Mouse (Mus musculus) heart, embryonic 11.5 days (tissue): Measurements from ENCODE around the gene Ppif. TPM values are rescaled to one million over a fixed set of nuclear protein-coding genes. Genes with fewer than 3 reads are reported as not detected.

Experiments
- ATAC-seq: fragments of 200-750 bp; cut with Nextera tagmentation; replicated peaks from 2 replicates; pipeline ENCODE4 v1.8.0; 2017; ENCODE audit warnings: moderate library complexity; ENCODE audit not compliant: insufficient number of reproducible peaks, low FRiP score, low TSS enrichment
- H3K27ac ChIP-seq: fragments of 300-500 bp; sonication (generic); 2 replicates; pipeline ENCODE4 v1.5.1; 2014; ENCODE audit warnings: mild to moderate bottlenecking, low read depth, low read length
- H3K27me3 ChIP-seq: fragments of 300-500 bp; sonication (generic); 2 replicates; pipeline ENCODE4 v1.6.1; 2014; ENCODE audit warnings: mild to moderate bottlenecking, low read length, mixed read lengths; ENCODE audit not compliant: control insufficient read depth, insufficient read depth
- H3K36me3 ChIP-seq: fragments of 300-500 bp; sonication (generic); 2 replicates; pipeline ENCODE4 v1.6.1; 2014; ENCODE audit warnings: mild to moderate bottlenecking, low read length, moderate library complexity, mixed read lengths; ENCODE audit not compliant: control insufficient read depth, insufficient read depth
- H3K4me1 ChIP-seq: fragments of 300-500 bp; sonication (generic); 2 replicates; pipeline ENCODE4 v1.6.1; 2014; ENCODE audit warnings: low read length; ENCODE audit not compliant: control insufficient read depth, insufficient read depth
- H3K4me2 ChIP-seq: fragments of 300-500 bp; sonication (generic); 2 replicates; pipeline ENCODE4 v1.6.1; 2014; ENCODE audit warnings: mild to moderate bottlenecking, moderate library complexity
- H3K4me3 ChIP-seq: fragments of 300-500 bp; sonication (generic); 2 replicates; pipeline ENCODE4 v1.5.1; 2014; ENCODE audit warnings: low read depth, low read length
- H3K9ac ChIP-seq: fragments of 300-500 bp; sonication (generic); 2 replicates; pipeline ENCODE4 v1.6.1; 2014; ENCODE audit warnings: mild to moderate bottlenecking, low read depth, low read length, moderate library complexity
- H3K9me3 ChIP-seq: fragments of 300-500 bp; sonication (generic); replicated peaks from 2 replicates; pipeline ENCODE4 v1.6.1; 2016; ENCODE audit warnings: low read length; ENCODE audit not compliant: control insufficient read depth
- WGBS: fragments of 180-500 bp; shearing (Covaris S2); extraction: QIAGEN DNeasy Blood & Tissue Kit; methylation state at CpG from one replicate; pipeline ENCODE4 v1.1.7; 2014; ENCODE audit not compliant: insufficient replicate concordance; 5-methylcytosine and 5-hydroxymethylcytosine counted together
- polyA plus RNA-seq: library from polyadenylated mRNA; unstranded; fragments of >200 nt; fragmentation: Nextera tagmentation; extraction: Ambion mirVana; gene quantifications from 2 replicates; pipeline ENCODE4 v1.2.1, GENCODE M21; 2014

Ppif gene
- polyA plus RNA-seq: 92.7 and 99.4 TPM in 2 replicates

GRCm38 (mm10) chr14:25693888-25694568 is at the start of gene Ppif:
Ppif (plus strand) TSS chr14:25694154.
- peak within 1 kb of the TSS; percentile 92 for H3K4me3 ChIP-seq
- WGBS: under 1% methylated on average over 70 of the region's 70 CpGs
- H3K4me2 ChIP-seq: peak within 1 kb of the TSS; percentile 79
- peak within 1 kb of the TSS; percentile 75 for H3K27ac ChIP-seq
- no peaks in the 10 kb centered on the region for H3K27me3 ChIP-seq
- H3K9ac ChIP-seq: peak within 1 kb of the TSS; percentile 87
- ATAC-seq: peak; percentile 87
- H3K36me3 ChIP-seq: peaks cover 17% of the 10 kb centered on the region
- peaks cover 13% of the 10 kb centered on the region for H3K4me1 ChIP-seq
- H3K9me3 ChIP-seq: no peaks in the 10 kb centered on the region

GRCm38 (mm10) chr14:25645717-25646116 is 48.2 kb upstream of the Ppif start:
- Histone ChIP-seq H3K4me3 (no peak overlapping the region), H3K9me3 (no peaks in the 10 kb centered on the region), H3K36me3 (peaks cover 52% of the 10 kb centered on the region), H3K4me1 (peaks cover 8% of the 10 kb centered on the region), H3K9ac (no peak overlapping the region), H3K4me2 (no peak overlapping the region), H3K27ac (no peak overlapping the region), H3K27me3 (no peaks in the 10 kb centered on the region)
- no peak for ATAC-seq
- 92% methylated on average over 9 of the region's 9 CpGs for WGBS

DNA sequence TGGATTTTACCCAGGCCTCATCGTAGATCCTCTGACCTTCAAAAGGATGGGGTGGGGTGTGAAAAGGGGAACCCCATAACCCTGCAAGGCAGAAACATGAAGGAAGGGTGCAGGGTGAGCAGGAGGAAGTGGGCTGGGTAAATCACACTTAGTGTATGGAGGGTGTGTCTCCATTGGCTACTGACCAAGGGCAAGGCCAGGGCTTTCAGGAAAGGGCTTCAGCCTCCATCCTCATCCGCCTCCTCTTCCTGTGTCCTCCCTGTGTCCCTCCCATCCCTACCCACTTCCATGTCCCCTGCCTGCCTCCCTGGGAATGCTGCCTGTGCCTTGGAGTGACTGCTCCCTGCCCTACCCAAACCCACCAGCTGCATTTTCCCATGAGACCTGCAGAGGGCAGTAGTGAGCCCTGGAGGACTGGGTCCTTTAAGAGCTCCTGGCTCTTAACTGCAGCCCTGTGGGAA is 47.8 kb upstream of the Ppif start:
- no peak overlapping the region for H3K27ac ChIP-seq
- peaks cover 3% of the 10 kb centered on the region for H3K4me1 ChIP-seq
- no peak overlapping the region for H3K4me3 ChIP-seq
- H3K9me3 ChIP-seq: no peaks in the 10 kb centered on the region
- ATAC-seq: no peak; the same call in 1 of the 2 replicates
- H3K27me3 ChIP-seq: no peaks in the 10 kb centered on the region
- no peak overlapping the region for H3K4me2 ChIP-seq
- no peak overlapping the region for H3K9ac ChIP-seq
- 41% methylated on average over 2 of the region's 2 CpGs for WGBS
- peaks cover 56% of the 10 kb centered on the region for H3K36me3 ChIP-seq

GRCm38 (mm10) chr14:25651131-25651530 is 42.8 kb upstream of the Ppif start:
- no peak overlapping the region for H3K4me2 ChIP-seq
- H3K4me1 ChIP-seq: no peaks in the 10 kb centered on the region
- peaks cover 77% of the 10 kb centered on the region for H3K36me3 ChIP-seq
- no peak overlapping the region for H3K27ac ChIP-seq
- ATAC-seq: no peak
- H3K4me3 ChIP-seq: no peak overlapping the region
- no peaks in the 10 kb centered on the region for H3K27me3 ChIP-seq
- no peaks in the 10 kb centered on the region for H3K9me3 ChIP-seq
- WGBS: 94% methylated on average over 4 of the region's 4 CpGs
- H3K9ac ChIP-seq: no peak overlapping the region

- peaks cover 82% of the 10 kb centered on the region for H3K36me3 ChIP-seq
- no peak overlapping the region for H3K4me3 ChIP-seq
- H3K4me2 ChIP-seq: no peak overlapping the region
- no peak for ATAC-seq
- H3K27ac ChIP-seq: no peak overlapping the region
- no peaks in the 10 kb centered on the region for H3K4me1 ChIP-seq
- 88% methylated on average over 9 of the region's 9 CpGs for WGBS
- no peak overlapping the region for H3K9ac ChIP-seq
- no peaks in the 10 kb centered on the region for H3K27me3 ChIP-seq
- H3K9me3 ChIP-seq: no peaks in the 10 kb centered on the region
Observed at GRCm38 (mm10) chr14:25651905-25652304, 42.0 kb upstream of the Ppif start.

GRCm38 (mm10) chr14:25654401-25655197 is 39.4 kb upstream of the Ppif start:
- Histone ChIP-seq H3K4me3 (no peak overlapping the region), H3K27me3 (no peaks in the 10 kb centered on the region), H3K9ac (no peak overlapping the region), H3K27ac (no peak overlapping the region), H3K36me3 (peaks cover 91% of the 10 kb centered on the region), H3K9me3 (no peaks in the 10 kb centered on the region), H3K4me1 (no peaks in the 10 kb centered on the region), H3K4me2 (no peak overlapping the region)
- WGBS: 92% methylated on average over 14 of the region's 14 CpGs
- ATAC-seq: no peak

GRCm38 (mm10) chr14:25660661-25661060 is 33.3 kb upstream of the Ppif start:
- ATAC-seq: peak; percentile 29; the same call in 1 of the 2 replicates
- no peaks in the 10 kb centered on the region for H3K9me3 ChIP-seq
- H3K4me3 ChIP-seq: no peak overlapping the region
- H3K4me1 ChIP-seq: 0 out of 2 replicates have a peak, but pooled peaks cover 4% of the 10 kb centered on the region
- WGBS: 60% methylated on average over 11 of the region's 11 CpGs
- H3K27me3 ChIP-seq: no peaks in the 10 kb centered on the region
- H3K27ac ChIP-seq: no peak overlapping the region
- H3K4me2 ChIP-seq: no peak overlapping the region
- peaks cover 68% of the 10 kb centered on the region for H3K36me3 ChIP-seq
- no peak overlapping the region for H3K9ac ChIP-seq

- WGBS: 82% methylated on average over 16 of the region's 17 CpGs
- no peak overlapping the region for H3K4me3 ChIP-seq
- ATAC-seq: no peak
- H3K4me1 ChIP-seq: 0 out of 2 replicates have a peak, but pooled peaks cover 4% of the 10 kb centered on the region
- no peak overlapping the region for H3K9ac ChIP-seq
- no peak overlapping the region for H3K4me2 ChIP-seq
- H3K36me3 ChIP-seq: peaks cover 61% of the 10 kb centered on the region
- no peak overlapping the region for H3K27ac ChIP-seq
- H3K27me3 ChIP-seq: no peaks in the 10 kb centered on the region
- H3K9me3 ChIP-seq: no peaks in the 10 kb centered on the region
Observed at GRCm38 (mm10) chr14:25661185-25661920, 32.6 kb upstream of the Ppif start.
